Comparison of ENCODE assay signal across 30 mouse cellular contexts in the genomic region with DNA sequence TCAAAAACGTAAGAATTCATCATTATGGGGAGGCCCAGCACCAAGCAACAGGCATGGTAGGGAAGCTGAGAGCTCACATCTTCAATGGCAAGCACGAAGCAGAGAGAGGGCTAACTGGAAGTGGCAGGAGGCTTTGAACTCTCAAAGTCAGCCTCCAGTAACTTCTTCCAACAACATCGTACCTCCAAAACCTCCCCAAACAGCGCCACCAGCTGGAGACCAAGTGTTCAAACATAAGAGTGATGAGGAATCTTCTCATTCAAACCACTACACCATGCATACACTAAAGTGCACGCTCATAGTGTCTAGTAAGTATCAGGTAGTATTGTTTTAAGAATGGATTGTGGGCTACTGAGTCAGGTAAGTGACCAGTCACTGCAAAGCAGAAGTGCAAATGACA. TPM values are rescaled to one million over a fixed set of nuclear protein-coding genes. Genes with fewer than 3 reads are reported as not detected.
DNase-seq lines count a peak whose midpoint lies in the region; ATAC-seq and TF ChIP-seq lines count a peak whose summit lies in the region.
"Had no signal": no experiment of that assay in that cellular context is flagged by ENCODE, and none has a peak within 500 bp of the region (broad histone marks: within the 10 kb centered on the region; RNA-seq: fewer than 3 reads in every experiment).

No protein-coding gene starts in this region.

- H3K9me3 ChIP-seq in kidney, postnatal 0 days (replicated peaks; ENCODE audit: low read length): no peaks in the 10 kb centered on the region
- no peaks in the 10 kb centered on the region for H3K9me3 ChIP-seq in CH12.LX (replicated peaks; ENCODE audit: low read length)
- H3K9me3 ChIP-seq in forebrain, embryonic 15.5 days: no peaks in the 10 kb centered on the region
- H3K9me3 ChIP-seq: forebrain, embryonic 10.5 days; heart, embryonic 10.5 days; limb, embryonic 12.5 days; liver, embryonic 12.5 days; megakaryocyte, embryonic 14.5 days; neural tube, embryonic 13.5 days had no signal

- H3K36me3 ChIP-seq in kidney, postnatal 0 days (ENCODE audit: insufficient read depth, low read length): no peaks in the 10 kb centered on the region
- no peaks in the 10 kb centered on the region for H3K36me3 ChIP-seq in CH12.LX (replicated peaks in 1 of 2; ENCODE audit: control insufficient read depth in 1 of 2, insufficient read depth in 1 of 2, low read length in 1 of 2)
- H3K36me3 ChIP-seq in forebrain, embryonic 15.5 days: no peaks in the 10 kb centered on the region; the same call in 1 of the 2 replicates
- H3K36me3 ChIP-seq: forebrain, embryonic 10.5 days; heart, embryonic 10.5 days; limb, embryonic 12.5 days; liver, embryonic 12.5 days had no signal

- H3K4me3 ChIP-seq in kidney, postnatal 0 days (replicated peaks; ENCODE audit: low read depth, low read length): no peak overlapping the region
- H3K4me3 ChIP-seq in CH12.LX (replicated peaks in 1 of 3; ENCODE audit: low read depth in 2 of 3, low read length in 2 of 3, poor library complexity in 1 of 3): no peak overlapping the region
- no peak overlapping the region for H3K4me3 ChIP-seq in forebrain, embryonic 15.5 days
- H3K4me3 ChIP-seq: forebrain, embryonic 10.5 days; heart, embryonic 10.5 days; limb, embryonic 12.5 days; liver, embryonic 12.5 days; megakaryocyte, embryonic 14.5 days; myocyte; neural tube, embryonic 13.5 days had no signal

- 0 out of 2 replicates have a peak, but pooled peaks cover 5% of the 10 kb centered on the region for H3K4me1 ChIP-seq in kidney, postnatal 0 days (replicated peaks; ENCODE audit: insufficient read depth, low read length)
- peaks cover 9 to 41% of the 10 kb centered on the region in 2 experiments; a peak in 3 of 4 replicates for H3K4me1 ChIP-seq in CH12.LX (ENCODE audit: control insufficient read depth in 1 of 2, insufficient read depth in 2 of 2)
- H3K4me1 ChIP-seq in forebrain, embryonic 15.5 days: no peaks in the 10 kb centered on the region
- H3K4me1 ChIP-seq: liver, embryonic 12.5 days had no signal

- 69% methylated on average over 5 of the region's 5 CpGs for WGBS in kidney, postnatal 0 days
- WGBS in forebrain, embryonic 15.5 days: 68% methylated on average over 5 of the region's 5 CpGs

- H3K27ac ChIP-seq in kidney, postnatal 0 days: no peak overlapping the region
- no peak overlapping the region for H3K27ac ChIP-seq in CH12.LX (ENCODE audit: insufficient read depth, low read depth)
- no peak overlapping the region for H3K27ac ChIP-seq in forebrain, embryonic 15.5 days (replicated peaks)
- H3K27ac ChIP-seq: forebrain, embryonic 10.5 days; heart, embryonic 10.5 days; limb, embryonic 12.5 days; liver, embryonic 12.5 days; neural tube, embryonic 13.5 days had no signal

- H3K27me3 ChIP-seq in kidney, postnatal 0 days (ENCODE audit: insufficient read depth, low read length): no peaks in the 10 kb centered on the region
- no peaks in the 10 kb centered on the region for H3K27me3 ChIP-seq in CH12.LX (replicated peaks)
- H3K27me3 ChIP-seq in forebrain, embryonic 15.5 days: no peaks in the 10 kb centered on the region
- H3K27me3 ChIP-seq: limb, embryonic 12.5 days; liver, embryonic 12.5 days; neural tube, embryonic 13.5 days had no signal

- no peak for ATAC-seq in kidney, postnatal 0 days (replicated peaks; ENCODE audit: low FRiP score, low read depth)
- ATAC-seq in forebrain, embryonic 15.5 days (replicated peaks): no peak
- no peak for ATAC-seq in frontal cortex, adult (ENCODE audit: low TSS enrichment)
- ATAC-seq: hindbrain, embryonic 16.5 days; liver, embryonic 12.5 days had no signal

- in situ Hi-C loops in CH12.LX (cut with MboI; ENCODE audit: low pct_ligation_motif_present, low pct_unique_long_range_greater_than_20kb, low sequenced_read_pairs): no loop called here

- TF ChIP-seq RAD21 in CH12.LX (IDR thresholded peaks at IDR 0.05; ENCODE audit: low read depth, low read length): peak; percentile 26

- H3K79me2 ChIP-seq in CH12.LX (replicated peaks; ENCODE audit: control insufficient read depth, extremely low read depth, insufficient read depth, poor library complexity, severe bottlenecking): no peaks in the 10 kb centered on the region

- dilution Hi-C loops in CH12.LX (cut with MboI; ENCODE audit: extremely low pct_ligation_motif_present, extremely low pct_unique_long_range_greater_than_20kb, low sequenced_read_pairs): no loop called here

- TF ChIP-seq POLR2A in CH12.LX (IDR thresholded peaks at IDR 0.05; ENCODE audit: low read depth, low read length): no peak

- no peak overlapping the region for H3K4me2 ChIP-seq in kidney, postnatal 0 days (ENCODE audit: low read length)
- no peak overlapping the region for H3K4me2 ChIP-seq in CH12.LX (ENCODE audit: insufficient read depth, low read depth, poor library complexity, severe bottlenecking)
- H3K4me2 ChIP-seq in forebrain, embryonic 15.5 days (replicated peaks): no peak overlapping the region
- H3K4me2 ChIP-seq: limb, embryonic 12.5 days; liver, embryonic 12.5 days; neural tube, embryonic 13.5 days had no signal

- H3K9ac ChIP-seq in kidney, postnatal 0 days (ENCODE audit: low read depth, low read length): no peak overlapping the region
- no peak overlapping the region for H3K9ac ChIP-seq in CH12.LX (ENCODE audit: insufficient read depth, low read depth)
- H3K9ac ChIP-seq in forebrain, embryonic 15.5 days (replicated peaks): no peak overlapping the region
- H3K9ac ChIP-seq: limb, embryonic 12.5 days; liver, embryonic 12.5 days; neural tube, embryonic 13.5 days had no signal

- peak; percentile 23; the same call in 1 of the 2 replicates for TF ChIP-seq CTCF in kidney, postnatal 0 days (IDR thresholded peaks at IDR 0.05; ENCODE audit: low read depth)
- TF ChIP-seq CTCF in CH12.LX (conservative IDR thresholded peaks at IDR 0.05 in 1 of 2, IDR thresholded peaks at IDR 0.05 in 1 of 2; ENCODE audit: low read depth in 2 of 2, low read length in 2 of 2): peak; percentile 43 to 52

- peak; percentile 49 for DNase-seq in adrenal gland, postnatal 14 days
- DNase-seq in adrenal gland, postnatal 4 days (ENCODE audit: low spot score in 2 of 2): no peak
- DNase-seq in kidney, postnatal 0 days (ENCODE audit: low spot score): no peak
- DNase-seq in kidney, adult 18-20 months: no peak
- peak; percentile 41 for DNase-seq in CH12.LX (ENCODE audit: extremely low read depth)
- DNase-seq in NIH3T3 (ENCODE audit: low read depth): peak; percentile 26
- DNase-seq: adrenal gland, adult 2 months; kidney, adult 2 months; kidney, postnatal 10 days; layer of hippocampus, postnatal 36 days; lung, adult 2 months; lung, postnatal 36 days; midbrain, embryonic 14.5 days; retina, postnatal 1 day; right cerebral cortex, postnatal 25 days; spleen, adult 18-20 months; thymus, postnatal 14 days had no signal

- TF ChIP-seq EP300 in CH12.LX (IDR thresholded peaks at IDR 0.05; ENCODE audit: low read length): no peak

TF ChIP-seq in CH12.LX, 34 proteins besides CTCF, POLR2A, EP300 and RAD21:
- peak; percentile 27; the same call in 1 of the 2 replicates for TF ChIP-seq SMC3 (IDR thresholded peaks at IDR 0.05; ENCODE audit: low read depth, low read length)
- no peak for TF ChIP-seq TBP (conservative IDR thresholded peaks at IDR 0.05; ENCODE audit: low read depth, low read length)

RNA-seq across cellular contexts. Expression of a gene that starts 21.6 kb away (rescaled TPM):
- total RNA-seq in adrenal gland, postnatal 14 days (2021): 41.5 and 42.1 TPM in 2 replicates
- 10 to 100 TPM; 64.1 to 64.7 TPM for total RNA-seq in adrenal gland, postnatal 4 days (2021)
- polyA plus RNA-seq in kidney, postnatal 0 days (2015; fragmentation: Nextera tagmentation; extraction: Ambion mirVana): 27.9 and 33.4 TPM in 2 replicates
- total RNA-seq in CH12.LX (2012; rRNA removed) (1.6 and 2.1 TPM in 2 replicates), CH12.LX (2014; rRNA removed) (1.1 and 1.4 TPM in 2 replicates)
- 4.7 and 5.9 TPM in 2 replicates for polyA plus RNA-seq in CH12.LX (2012; ENCODE audit: insufficient read length, low read depth)
- 30.0 and 34.2 TPM in 2 replicates for polyA plus RNA-seq in forebrain, embryonic 15.5 days (2015; fragmentation: Nextera tagmentation; extraction: Ambion mirVana)

RNA-seq across cellular contexts. Expression of a gene that starts 24.0 kb away (rescaled TPM):
- total RNA-seq in adrenal gland, postnatal 14 days (2021): 2.6 TPM in 2 replicates
- 1 to 10 TPM; 2.6 to 4.0 TPM for total RNA-seq in adrenal gland, postnatal 4 days (2021)
- 0.46 and 0.64 TPM in 2 replicates for polyA plus RNA-seq in kidney, postnatal 0 days (2015; fragmentation: Nextera tagmentation; extraction: Ambion mirVana)
- total RNA-seq in CH12.LX (2012; rRNA removed) (0.13 and 0.42 TPM in 2 replicates), CH12.LX (2014; rRNA removed) (0.08 and 0.11 TPM in 2 replicates)
- 0.17 and 0.18 TPM in 2 replicates for polyA plus RNA-seq in CH12.LX (2012; ENCODE audit: insufficient read length, low read depth)
- 0.13 and 0.70 TPM in 2 replicates for polyA plus RNA-seq in forebrain, embryonic 15.5 days (2015; fragmentation: Nextera tagmentation; extraction: Ambion mirVana)
- total RNA-seq: common myeloid progenitor, adult 5-6 weeks; granulocyte monocyte progenitor cell, adult 5-6 weeks; hematopoietic stem cell, adult 5-6 weeks had no signal

RNA-seq across cellular contexts. Expression of a gene that starts 28.7 kb away (rescaled TPM):
- total RNA-seq in adrenal gland, postnatal 14 days (2021): 26.3 and 30.5 TPM in 2 replicates
- total RNA-seq in adrenal gland, postnatal 4 days (2021): 10 to 100 TPM; 47.5 to 50.8 TPM
- polyA plus RNA-seq in kidney, postnatal 0 days (2015; fragmentation: Nextera tagmentation; extraction: Ambion mirVana): 15.7 and 16.0 TPM in 2 replicates
- total RNA-seq in CH12.LX (2012; rRNA removed) (8.1 and 9.8 TPM in 2 replicates), CH12.LX (2014; rRNA removed) (2.9 and 3.2 TPM in 2 replicates)
- 12.7 and 13.4 TPM in 2 replicates for polyA plus RNA-seq in CH12.LX (2012; ENCODE audit: insufficient read length, low read depth)
- polyA plus RNA-seq in forebrain, embryonic 15.5 days (2015; fragmentation: Nextera tagmentation; extraction: Ambion mirVana): 27.2 and 29.4 TPM in 2 replicates

Comparison
In these comparisons a context has a peak if more than half of its experiments do, and no peak if none do; other contexts are left out.
1. DNase-seq: peak in adrenal gland, postnatal 14 days (single experiment), CH12.LX (single experiment) and NIH3T3 (single experiment); none in adrenal gland, postnatal 4 days (0 of 2), kidney, postnatal 0 days (single experiment) and kidney, adult 18-20 months (single experiment).
2. RNA of a gene that starts 21.6 kb away (total RNA-seq): 64.1 to 64.7 TPM in adrenal gland, postnatal 4 days and 41.5 to 42.1 TPM in adrenal gland, postnatal 14 days; 1.1 to 2.1 TPM in CH12.LX; every median in the first group is over 10 times any median in the second.